Mouse (Mus musculus): Measurements from ENCODE around the gene Eif3j1. TPM values are rescaled to one million over a fixed set of nuclear protein-coding genes. Genes with fewer than 3 reads are reported as not detected.

The Eif3j1 gene
- polyA plus RNA-seq (2012; rRNA removed), result 3.3 and 4.7 TPM in 2 replicates

GRCm38 (mm10) chr2:122027862-122028755 is at the start of gene Eif3j1:
Eif3j1 (plus strand) TSS chr2:122028546.

Other genes with a start within 250 kb of the Eif3j1 start
- gene Frmd5, start 221.5 kb upstream of the Eif3j1 start, polyA plus RNA-seq (2012; rRNA removed), result 0.78 and 1.9 TPM in 2 replicates
- gene Casc4, start 161.6 kb upstream of the Eif3j1 start, polyA plus RNA-seq (2012; rRNA removed), result 11.7 and 14.1 TPM in 2 replicates
- gene Ctdspl2, start 72.5 kb upstream of the Eif3j1 start, polyA plus RNA-seq (2012; rRNA removed), result 2.2 and 3.6 TPM in 2 replicates
- not detected in 2 replicates for gene Mageb3, start 72.5 kb upstream of the Eif3j1 start, polyA plus RNA-seq (2012; rRNA removed)
- 7.1 and 10.1 TPM in 2 replicates for gene Spg11, start 89.8 kb downstream of the Eif3j1 start, polyA plus RNA-seq (2012; rRNA removed)
- 548 and 557 TPM in 2 replicates for gene B2m, start 119.1 kb downstream of the Eif3j1 start, polyA plus RNA-seq (2012; rRNA removed)
- gene Trim69, start 132.2 kb downstream of the Eif3j1 start, polyA plus RNA-seq (2012; rRNA removed), result not detected in 2 replicates
- gene Patl2, start 157.6 kb downstream of the Eif3j1 start, polyA plus RNA-seq (2012; rRNA removed), result not detected in 2 replicates
- gene Terb2, start 157.7 kb downstream of the Eif3j1 start, polyA plus RNA-seq (2012; rRNA removed), result not detected in 2 replicates
- gene Sord, start 206.2 kb downstream of the Eif3j1 start, polyA plus RNA-seq (2012; rRNA removed), result 28.9 and 32.5 TPM in 2 replicates

Measured in colon, adult 2 months (tissue).